Mouse (Mus musculus): Measurements from ENCODE around the gene Bola3. TPM values are rescaled to one million over a fixed set of nuclear protein-coding genes. Genes with fewer than 3 reads are reported as not detected.
"Not testable (repeated sequence)": the region's sequence is repeated elsewhere in the genome, so short reads cannot be mapped to it uniquely, and the experiment has no call there.

The Bola3 gene
- polyA plus RNA-seq, 1 experiment from 2014 or later = 118 TPM

GRCm38 (mm10) chr6:83326761-83327160 is 22.2 kb upstream of the Bola3 start:
- peaks cover 17% of the 10 kb centered on the region for H3K36me3 ChIP-seq (ENCODE audit: control insufficient read depth, insufficient read depth, low read length)
- peak overlapping the region; percentile 56 for H3K4me2 ChIP-seq (replicated peaks; ENCODE audit: low read depth, low read length)
- H3K4me3 ChIP-seq (ENCODE audit: low read depth, low read length) = peak overlapping the region; percentile 94
- peaks cover 9% of the 10 kb centered on the region; the same call in 1 of the 2 replicates for H3K4me1 ChIP-seq (ENCODE audit: control insufficient read depth, insufficient read depth, low read length)
- H3K9me3 ChIP-seq (ENCODE audit: control insufficient read depth, low read depth, low read length) = no peaks in the 10 kb centered on the region
- 53% methylated on average over 6 of the region's 6 CpGs for WGBS
- peak overlapping the region; percentile 80 for H3K9ac ChIP-seq (replicated peaks; ENCODE audit: low read depth, low read length)
- no peaks in the 10 kb centered on the region for H3K27me3 ChIP-seq (ENCODE audit: control insufficient read depth, insufficient read depth, low read length)
- no peak overlapping the region for H3K27ac ChIP-seq (ENCODE audit: low read length)
- no peak for ATAC-seq (ENCODE audit: insufficient number of reproducible peaks, insufficient read depth, low FRiP score, low read depth)

GRCm38 (mm10) chr6:83327591-83328190 is 21.3 kb upstream of the Bola3 start:
- Histone ChIP-seq H3K9ac (replicated peaks; ENCODE audit: low read depth, low read length) (no peak overlapping the region), H3K36me3 (ENCODE audit: control insufficient read depth, insufficient read depth, low read length) (peaks cover 23% of the 10 kb centered on the region), H3K4me3 (ENCODE audit: low read depth, low read length) (no peak overlapping the region), H3K4me2 (replicated peaks; ENCODE audit: low read depth, low read length) (no peak overlapping the region), H3K27me3 (ENCODE audit: control insufficient read depth, insufficient read depth, low read length) (no peaks in the 10 kb centered on the region), H3K27ac (ENCODE audit: low read length) (no peak overlapping the region), H3K4me1 (ENCODE audit: control insufficient read depth, insufficient read depth, low read length) (peaks cover 9% of the 10 kb centered on the region; the same call in 1 of the 2 replicates), H3K9me3 (ENCODE audit: control insufficient read depth, low read depth, low read length) (no peaks in the 10 kb centered on the region)
- ATAC-seq (ENCODE audit: insufficient number of reproducible peaks, insufficient read depth, low FRiP score, low read depth) = no peak
- WGBS = 92% methylated on average over 3 of the region's 3 CpGs

- no peak overlapping the region for H3K27ac ChIP-seq (ENCODE audit: low read length)
- H3K4me1 ChIP-seq (ENCODE audit: control insufficient read depth, insufficient read depth, low read length) = no peaks in the 10 kb centered on the region
- H3K9ac ChIP-seq (replicated peaks; ENCODE audit: low read depth, low read length) = no peak overlapping the region
- H3K36me3 ChIP-seq (ENCODE audit: control insufficient read depth, insufficient read depth, low read length) = peaks cover 55% of the 10 kb centered on the region
- 80% methylated on average over 3 of the region's 3 CpGs for WGBS
- H3K4me3 ChIP-seq (ENCODE audit: low read depth, low read length) = no peak overlapping the region
- no peak overlapping the region for H3K4me2 ChIP-seq (replicated peaks; ENCODE audit: low read depth, low read length)
- no peak for ATAC-seq (ENCODE audit: insufficient number of reproducible peaks, insufficient read depth, low FRiP score, low read depth)
- H3K27me3 ChIP-seq (ENCODE audit: control insufficient read depth, insufficient read depth, low read length) = no peaks in the 10 kb centered on the region
- H3K9me3 ChIP-seq (ENCODE audit: control insufficient read depth, low read depth, low read length) = no peaks in the 10 kb centered on the region
Observed at GRCm38 (mm10) chr6:83341387-83341786, 7.6 kb upstream of the Bola3 start.

- 96% methylated on average over 2 of the region's 2 CpGs for WGBS
- peaks cover 52% of the 10 kb centered on the region for H3K36me3 ChIP-seq (ENCODE audit: control insufficient read depth, insufficient read depth, low read length)
Observed at GRCm38 (mm10) chr6:83342957-83343356, 6.0 kb upstream of the Bola3 start.

GRCm38 (mm10) chr6:83345285-83345684 is 3.7 kb upstream of the Bola3 start:
- not testable (repeated sequence) for H3K4me2 ChIP-seq (replicated peaks; ENCODE audit: low read depth, low read length); H3K9ac ChIP-seq (replicated peaks; ENCODE audit: low read depth, low read length); H3K4me3 ChIP-seq (ENCODE audit: low read depth, low read length); ATAC-seq (ENCODE audit: insufficient number of reproducible peaks, insufficient read depth, low FRiP score, low read depth); H3K4me1 ChIP-seq (ENCODE audit: control insufficient read depth, insufficient read depth, low read length); H3K27ac ChIP-seq (ENCODE audit: low read length); H3K9me3 ChIP-seq (ENCODE audit: control insufficient read depth, low read depth, low read length); H3K27me3 ChIP-seq (ENCODE audit: control insufficient read depth, insufficient read depth, low read length)
- H3K36me3 ChIP-seq (ENCODE audit: control insufficient read depth, insufficient read depth, low read length) = peaks cover 29% of the 10 kb centered on the region
- WGBS = 89% methylated on average over 8 of the region's 8 CpGs

More at GRCm38 (mm10) chr6:83342957-83343356, 6.0 kb upstream of the Bola3 start:
- Histone ChIP-seq H3K27ac (ENCODE audit: low read length) (no peak overlapping the region), H3K9ac (replicated peaks; ENCODE audit: low read depth, low read length) (no peak overlapping the region), H3K4me2 (replicated peaks; ENCODE audit: low read depth, low read length) (no peak overlapping the region), H3K27me3 (ENCODE audit: control insufficient read depth, insufficient read depth, low read length) (no peaks in the 10 kb centered on the region), H3K9me3 (ENCODE audit: control insufficient read depth, low read depth, low read length) (no peaks in the 10 kb centered on the region), H3K4me1 (ENCODE audit: control insufficient read depth, insufficient read depth, low read length) (no peaks in the 10 kb centered on the region), H3K4me3 (ENCODE audit: low read depth, low read length) (no peak overlapping the region)
- no peak for ATAC-seq (ENCODE audit: insufficient number of reproducible peaks, insufficient read depth, low FRiP score, low read depth)

- Histone ChIP-seq H3K4me3 (ENCODE audit: low read depth, low read length) (no peak overlapping the region), H3K4me2 (replicated peaks; ENCODE audit: low read depth, low read length) (no peak overlapping the region), H3K9ac (replicated peaks; ENCODE audit: low read depth, low read length) (no peak overlapping the region), H3K27me3 (ENCODE audit: control insufficient read depth, insufficient read depth, low read length) (no peaks in the 10 kb centered on the region), H3K27ac (ENCODE audit: low read length) (no peak overlapping the region), H3K36me3 (ENCODE audit: control insufficient read depth, insufficient read depth, low read length) (peaks cover 4% of the 10 kb centered on the region), H3K9me3 (ENCODE audit: control insufficient read depth, low read depth, low read length) (no peaks in the 10 kb centered on the region), H3K4me1 (ENCODE audit: control insufficient read depth, insufficient read depth, low read length) (peaks cover 3% of the 10 kb centered on the region; the same call in 1 of the 2 replicates)
- 88% methylated on average over 3 of the region's 3 CpGs for WGBS
- no peak for ATAC-seq (ENCODE audit: insufficient number of reproducible peaks, insufficient read depth, low FRiP score, low read depth)
Observed at GRCm38 (mm10) chr6:83347916-83348315, 1.0 kb upstream of the Bola3 start.

- peaks cover 3% of the 10 kb centered on the region; the same call in 1 of the 2 replicates for H3K4me1 ChIP-seq (ENCODE audit: control insufficient read depth, insufficient read depth, low read length)
- H3K4me2 ChIP-seq (replicated peaks; ENCODE audit: low read depth, low read length) = peak overlapping the region; percentile 85
- no peaks in the 10 kb centered on the region for H3K27me3 ChIP-seq (ENCODE audit: control insufficient read depth, insufficient read depth, low read length)
- H3K4me3 ChIP-seq (ENCODE audit: low read depth, low read length) = peak overlapping the region; percentile 76
- H3K9ac ChIP-seq (replicated peaks; ENCODE audit: low read depth, low read length) = peak overlapping the region; percentile 83
- H3K9me3 ChIP-seq (ENCODE audit: control insufficient read depth, low read depth, low read length) = no peaks in the 10 kb centered on the region
- H3K36me3 ChIP-seq (ENCODE audit: control insufficient read depth, insufficient read depth, low read length) = peaks cover 8% of the 10 kb centered on the region
- WGBS = under 1% methylated on average over 52 of the region's 53 CpGs
- peak; percentile 93 for ATAC-seq (ENCODE audit: insufficient number of reproducible peaks, insufficient read depth, low FRiP score, low read depth)
- no peak overlapping the region for H3K27ac ChIP-seq (ENCODE audit: low read length)
Observed at GRCm38 (mm10) chr6:83349274-83349958, 469 bp downstream of the Bola3 start.

- Histone ChIP-seq H3K36me3 (ENCODE audit: control insufficient read depth, insufficient read depth, low read length) (peaks cover 15% of the 10 kb centered on the region), H3K4me1 (ENCODE audit: control insufficient read depth, insufficient read depth, low read length) (peaks cover 3% of the 10 kb centered on the region; the same call in 1 of the 2 replicates), H3K27me3 (ENCODE audit: control insufficient read depth, insufficient read depth, low read length) (no peaks in the 10 kb centered on the region), H3K27ac (ENCODE audit: low read length) (no peak overlapping the region), H3K4me3 (ENCODE audit: low read depth, low read length) (peak overlapping the region; percentile 76), H3K4me2 (replicated peaks; ENCODE audit: low read depth, low read length) (peak overlapping the region; percentile 85), H3K9me3 (ENCODE audit: control insufficient read depth, low read depth, low read length) (no peaks in the 10 kb centered on the region), H3K9ac (replicated peaks; ENCODE audit: low read depth, low read length) (0 out of 2 replicates have a peak overlapping the region, but pooled peaks have one; percentile 18)
- 84% methylated on average over 7 of the region's 7 CpGs for WGBS
- no peak for ATAC-seq (ENCODE audit: insufficient number of reproducible peaks, insufficient read depth, low FRiP score, low read depth)
Observed at GRCm38 (mm10) chr6:83350172-83350571, 1.2 kb downstream of the Bola3 start.
